Mouse (Mus musculus): ENCODE measurements at regions not wholly inside any gene's neighbourhood (a gene's known extent, or its start where the extent isn't known, plus 50 kb on each side); places are given as distances from the start of the nearest gene placed in this dataset.
A peak's percentile ranks its signal among the peaks of the same experiment; 100 is the strongest.

GRCm38 (mm10) chr12:118432703-118433102 is 131.5 kb upstream of the Sp4 start:
- ATAC-seq (ENCODE audit: poor library complexity, severe bottlenecking) = no peak

GRCm38 (mm10) chr12:118428384-118428783 is 127.1 kb upstream of the Sp4 start:
- peak; percentile 33 for ATAC-seq (ENCODE audit: poor library complexity, severe bottlenecking)

- no peak for ATAC-seq (ENCODE audit: poor library complexity, severe bottlenecking)
These were observed 114.7 kb upstream of the Sp4 start for GRCm38 (mm10) chr12:118415956-118416355.

DNA sequence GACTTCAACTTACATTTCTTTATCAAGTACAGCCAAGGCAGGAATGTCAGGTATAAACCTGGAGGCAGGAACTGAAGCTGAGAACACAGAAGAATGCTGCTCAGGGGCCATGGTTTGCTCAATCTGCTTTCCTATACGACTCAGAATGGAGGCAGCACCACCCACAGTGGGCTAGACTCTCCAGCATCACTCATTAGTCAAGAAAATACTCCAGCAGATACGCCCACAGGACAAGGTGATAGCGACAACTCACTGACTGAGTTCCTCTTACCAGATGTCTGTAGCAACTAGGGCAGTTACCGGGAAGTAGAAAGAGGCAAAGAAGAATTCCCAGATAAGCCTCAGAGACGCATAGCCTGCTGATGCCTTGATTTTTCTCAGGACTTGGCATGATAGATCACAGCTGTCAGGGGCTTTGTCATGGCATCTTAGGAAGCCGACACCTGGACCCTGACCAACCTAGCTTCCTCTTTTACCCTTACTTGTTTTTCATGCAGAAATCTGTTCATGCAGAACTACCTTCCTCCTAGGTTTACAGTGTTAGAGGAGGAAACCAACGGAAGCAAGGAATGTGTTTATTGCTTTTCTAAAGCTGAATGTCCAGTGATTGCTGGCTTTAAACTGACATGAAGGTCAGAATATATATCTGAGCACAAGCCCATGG is 110.7 kb upstream of the Sp4 start:
- ATAC-seq (ENCODE audit: poor library complexity, severe bottlenecking) = no peak

DNA sequence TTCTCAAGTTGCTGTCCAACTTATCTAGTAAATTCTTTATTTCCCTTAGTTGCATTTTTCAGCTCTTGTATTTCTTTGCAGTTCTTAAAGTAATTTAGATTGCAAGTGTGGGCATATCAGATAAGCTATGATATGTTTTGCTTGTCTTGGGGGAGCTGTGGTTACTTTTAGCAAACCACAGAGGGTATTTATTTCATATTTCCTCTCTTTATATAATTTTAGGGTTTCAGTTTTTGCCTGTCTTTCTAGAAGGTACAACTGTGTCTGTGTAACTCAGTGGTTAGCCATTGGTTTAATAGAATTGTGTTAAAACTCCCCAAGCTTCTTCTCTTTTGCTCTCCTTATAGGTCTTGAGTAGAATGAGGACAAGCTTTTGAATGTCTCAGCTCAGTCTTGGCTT is 109.7 kb upstream of the Sp4 start:
- ATAC-seq (ENCODE audit: poor library complexity, severe bottlenecking) = 0 out of 2 replicates have a peak, but pooled peaks have one; percentile 24

DNA sequence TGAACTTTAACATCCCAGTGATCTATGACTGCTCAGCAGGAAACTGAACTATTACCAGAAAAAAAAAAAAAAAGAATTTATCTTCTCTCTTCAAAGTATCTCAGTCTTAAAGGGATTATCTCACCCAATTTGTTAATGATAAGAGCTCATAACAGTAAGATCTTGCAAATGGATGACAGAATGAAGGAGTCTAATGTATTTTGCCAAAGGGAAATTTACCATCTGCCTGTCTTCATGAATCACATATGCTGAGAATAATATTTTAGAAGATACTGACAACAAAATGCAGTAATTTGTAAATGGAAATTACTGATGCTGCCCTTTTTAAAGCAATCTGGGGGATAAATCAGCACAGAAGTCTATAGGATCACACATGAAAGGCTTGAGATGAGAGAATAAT is 103.9 kb upstream of the Sp4 start:
- ATAC-seq (ENCODE audit: poor library complexity, severe bottlenecking) = no peak

GRCm38 (mm10) chr12:118404171-118404570 is 102.9 kb upstream of the Sp4 start:
- ATAC-seq (ENCODE audit: poor library complexity, severe bottlenecking) = no peak

DNA sequence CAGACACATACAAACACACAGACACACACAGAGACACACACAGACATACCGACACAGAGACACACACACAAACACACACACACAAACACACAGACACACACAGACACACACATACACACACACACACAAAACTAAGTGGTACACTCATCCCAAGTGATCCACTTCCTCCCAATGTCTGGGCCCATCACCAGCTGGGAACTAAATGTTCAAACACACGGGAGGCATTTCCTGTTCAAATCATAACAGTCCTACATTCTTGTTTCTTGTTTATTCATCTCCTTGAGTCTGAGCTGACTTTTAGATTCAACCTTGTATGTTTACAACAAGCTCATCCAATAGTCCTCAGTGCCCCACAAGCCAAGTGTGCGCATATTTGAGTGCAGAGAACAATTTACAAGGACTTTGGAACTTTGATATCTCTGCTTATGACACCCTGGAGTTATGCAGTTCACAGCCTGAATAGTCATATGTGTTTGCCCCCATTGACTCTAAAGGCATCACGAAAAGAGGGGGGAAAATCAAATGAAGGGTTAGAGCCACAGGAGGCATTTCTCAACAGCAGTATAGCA is 102.4 kb upstream of the Sp4 start:
- ATAC-seq (ENCODE audit: poor library complexity, severe bottlenecking) = no peak

DNA sequence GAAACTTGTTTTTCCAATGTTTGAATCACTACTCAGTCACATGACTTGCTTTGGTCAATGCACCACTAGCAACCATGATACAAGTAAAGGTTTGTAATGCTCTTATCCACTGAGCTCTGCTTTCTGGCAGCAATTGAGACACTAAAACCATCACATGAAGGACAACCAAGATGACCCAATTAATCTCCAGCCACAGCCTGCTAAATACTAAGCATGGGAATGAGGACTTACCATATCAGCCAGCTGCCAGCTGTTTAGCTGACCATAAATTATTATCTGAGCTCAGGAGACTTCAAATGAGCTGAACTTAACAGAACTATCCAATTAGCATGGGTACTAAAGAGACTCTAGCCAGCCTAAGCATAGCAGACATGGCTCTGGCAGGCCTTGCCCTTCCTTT is 100.1 kb upstream of the Sp4 start:
- ATAC-seq (ENCODE audit: poor library complexity, severe bottlenecking) = no peak

GRCm38 (mm10) chr12:118391654-118392053 is 90.4 kb upstream of the Sp4 start:
- ATAC-seq (ENCODE audit: poor library complexity, severe bottlenecking) = no peak

- no peak for ATAC-seq (ENCODE audit: poor library complexity, severe bottlenecking)
These were observed 79.8 kb upstream of the Sp4 start for GRCm38 (mm10) chr12:118381013-118381412.

- ATAC-seq (ENCODE audit: poor library complexity, severe bottlenecking) = no peak
These were observed 76.7 kb upstream of the Sp4 start for GRCm38 (mm10) chr12:118377898-118378297.

GRCm38 (mm10) chr12:118376521-118377493 is 75.6 kb upstream of the Sp4 start:
- peak; percentile 74 for ATAC-seq (ENCODE audit: poor library complexity, severe bottlenecking)

- ATAC-seq (ENCODE audit: poor library complexity, severe bottlenecking) = no peak
These were observed 72.0 kb upstream of the Sp4 start for GRCm38 (mm10) chr12:118373250-118373649.

DNA sequence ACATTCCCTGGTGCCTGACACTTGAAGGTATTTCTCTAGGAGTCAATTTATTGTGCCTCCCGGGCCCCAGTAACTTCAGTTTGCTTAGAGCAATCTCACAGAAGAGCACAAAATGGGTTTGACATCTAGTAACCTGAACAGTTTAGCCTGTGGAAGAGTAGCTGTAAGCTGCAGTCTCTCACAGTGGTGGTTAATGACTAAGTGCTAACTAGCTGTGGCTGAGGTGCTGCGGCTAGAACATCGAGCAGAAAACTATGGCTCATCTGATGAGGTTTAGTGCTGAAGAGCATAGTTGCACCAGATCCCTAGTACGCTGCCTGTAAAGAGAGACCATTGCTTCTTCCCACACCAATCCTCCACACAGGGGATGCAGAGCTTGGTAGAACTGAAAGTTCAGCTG is 70.7 kb upstream of the Sp4 start:
- 0 out of 2 replicates have a peak, but pooled peaks have one; percentile 19 for ATAC-seq (ENCODE audit: poor library complexity, severe bottlenecking)

- no peak for ATAC-seq (ENCODE audit: poor library complexity, severe bottlenecking)
These were observed 66.3 kb upstream of the Sp4 start for GRCm38 (mm10) chr12:118367307-118368076.

DNA sequence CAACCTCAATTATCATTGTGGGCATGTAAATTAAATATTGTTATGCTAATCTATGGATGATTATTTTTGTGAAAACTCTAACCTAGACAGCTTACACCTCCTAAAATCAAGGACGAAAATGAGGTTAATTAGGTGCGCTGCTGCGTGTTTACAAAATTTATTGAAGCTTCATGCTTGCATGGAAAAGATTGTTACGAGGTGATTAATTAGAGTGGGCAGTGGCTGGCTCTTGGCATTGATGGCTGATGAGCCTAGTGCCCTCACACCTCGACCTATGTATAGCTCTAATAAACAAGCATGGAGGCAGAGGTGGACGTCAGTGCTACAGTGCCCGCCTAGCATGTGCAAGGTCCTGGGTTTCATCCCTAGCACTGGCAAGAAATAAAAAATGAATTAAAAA is 51.6 kb upstream of the Sp4 start:
- no peak for ATAC-seq (ENCODE audit: poor library complexity, severe bottlenecking)

DNA sequence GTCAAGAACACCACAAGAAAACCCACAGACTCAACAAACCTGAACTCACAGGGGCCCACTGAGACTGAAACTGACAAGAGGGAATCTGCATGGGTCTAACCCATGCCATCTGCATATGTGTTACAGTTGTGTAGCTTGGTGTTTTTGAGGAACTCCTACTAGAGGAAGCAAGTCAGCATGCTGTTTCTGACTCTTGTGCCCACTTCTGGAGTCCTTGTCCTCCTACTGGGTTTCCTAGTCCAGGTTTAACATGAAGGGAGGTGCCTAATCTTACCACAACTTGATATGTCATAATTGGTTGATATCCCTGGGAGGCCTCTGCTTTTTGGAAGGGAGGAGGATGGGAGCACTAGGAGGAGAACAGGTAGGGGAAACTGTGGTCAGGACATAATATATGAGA is 50.2 kb upstream of the Sp4 start:
- no peak for ATAC-seq (ENCODE audit: poor library complexity, severe bottlenecking)
